Mouse (Mus musculus): ENCODE data around the gene Tctn3.
A peak's percentile ranks its signal among the peaks of the same experiment; 100 is the strongest.

The Tctn3 gene

GRCm38 (mm10) chr19:40611830-40612506 is at the start of gene Tctn3, which contains the start of gene Entpd1:
Gene Tctn3 (minus strand): TSS chr19:40612233.
Gene Entpd1 (plus strand): TSS chr19:40612366.
- DNase-seq, result peak; percentile 94

- DNase-seq, result no peak
Measured at GRCm38 (mm10) chr19:40661108-40661507, 49.1 kb upstream of the Tctn3 start.

- no peak for DNase-seq
Measured at GRCm38 (mm10) chr19:40660510-40660909, 48.5 kb upstream of the Tctn3 start.

- peak; percentile 13 for DNase-seq
Measured at GRCm38 (mm10) chr19:40659651-40660478, 47.8 kb upstream of the Tctn3 start.

- DNase-seq, result no peak
Measured at GRCm38 (mm10) chr19:40658935-40659334, 46.9 kb upstream of the Tctn3 start.

GRCm38 (mm10) chr19:40658281-40658680 is 46.2 kb upstream of the Tctn3 start:
- DNase-seq, result no peak

GRCm38 (mm10) chr19:40656207-40656606 is 44.2 kb upstream of the Tctn3 start:
- DNase-seq, result no peak

- peak; percentile 6 for DNase-seq
Measured at GRCm38 (mm10) chr19:40650090-40650489, 38.1 kb upstream of the Tctn3 start.

- DNase-seq, result no peak
Measured at GRCm38 (mm10) chr19:40647319-40648158, 35.5 kb upstream of the Tctn3 start.

GRCm38 (mm10) chr19:40646379-40646778 is 34.3 kb upstream of the Tctn3 start:
- no peak for DNase-seq

GRCm38 (mm10) chr19:40643846-40644245 is 31.8 kb upstream of the Tctn3 start:
- no peak for DNase-seq

- no peak for DNase-seq
Measured at GRCm38 (mm10) chr19:40640799-40641198, 28.8 kb upstream of the Tctn3 start.

- DNase-seq, result no peak
Measured at GRCm38 (mm10) chr19:40639729-40640304, 27.8 kb upstream of the Tctn3 start.

GRCm38 (mm10) chr19:40638582-40638981 is 26.5 kb upstream of the Tctn3 start:
- no peak for DNase-seq

- DNase-seq, result no peak
Measured at GRCm38 (mm10) chr19:40637601-40638000, 25.6 kb upstream of the Tctn3 start.

- no peak for DNase-seq
Measured at GRCm38 (mm10) chr19:40637091-40637490, 25.1 kb upstream of the Tctn3 start.

GRCm38 (mm10) chr19:40633144-40633543 is 21.1 kb upstream of the Tctn3 start:
- DNase-seq, result no peak

GRCm38 (mm10) chr19:40632668-40633067 is 20.6 kb upstream of the Tctn3 start:
- no peak for DNase-seq

- DNase-seq, result no peak
Measured at GRCm38 (mm10) chr19:40632193-40632592, 20.2 kb upstream of the Tctn3 start.

- DNase-seq, result no peak
Measured at GRCm38 (mm10) chr19:40630606-40631005, 18.6 kb upstream of the Tctn3 start.

GRCm38 (mm10) chr19:40630096-40630495 is 18.1 kb upstream of the Tctn3 start:
- DNase-seq, result no peak

- no peak for DNase-seq
Measured at GRCm38 (mm10) chr19:40628950-40629349, 16.9 kb upstream of the Tctn3 start.

- DNase-seq, result no peak
Measured at GRCm38 (mm10) chr19:40625935-40626334, 13.9 kb upstream of the Tctn3 start.
